Mouse (Mus musculus) lung, postnatal 0 days (tissue): ENCODE measurements at regions not wholly inside any gene's neighbourhood (a gene's known extent, or its start where the extent isn't known, plus 50 kb on each side); places are given as distances from the start of the nearest gene placed in this dataset.

ENCODE experiments used
- CTCF ChIP-seq: IDR thresholded peaks from 2 replicates; pipeline ENCODE4 v1.5.1; 2016; ENCODE audit warnings: antibody characterized with exemption, mild to moderate bottlenecking
- EP300 ChIP-seq: IDR thresholded peaks from 2 replicates; pipeline ENCODE4 v1.6.1; 2016; ENCODE audit warnings: antibody characterized with exemption, mild to moderate bottlenecking, control low read depth

- TF ChIP-seq CTCF: no peak
- TF ChIP-seq EP300: no peak
These were observed 194.1 kb upstream of the Camk1g start for GRCm38 (mm10) chr1:193564225-193564624.
